Mouse (Mus musculus) forebrain, embryonic 16.5 days (tissue): ENCODE results near the gene Itga9. TPM values are rescaled to one million over a fixed set of nuclear protein-coding genes. Genes with fewer than 3 reads are reported as not detected.

Experiments
- ATAC-seq: fragments of 200-750 bp; cut with Nextera tagmentation; 2 replicates; pipeline ENCODE4 v1.8.0; 2017; ENCODE audit warnings: mild to moderate bottlenecking, moderate library complexity
- H3K27ac ChIP-seq: fragments of 300-500 bp; sonication (generic); 2 replicates; pipeline ENCODE4 v1.5.1; 2014; ENCODE audit warnings: low read length, control low read depth
- H3K27me3 ChIP-seq: fragments of 300-500 bp; sonication (generic); replicated peaks from 2 replicates; pipeline ENCODE4 v1.6.1; 2014; ENCODE audit warnings: low read length; ENCODE audit not compliant: control insufficient read depth, insufficient read depth
- H3K36me3 ChIP-seq: fragments of 300-500 bp; sonication (generic); 2 replicates; pipeline ENCODE4 v1.6.1; 2014; ENCODE audit not compliant: control insufficient read depth, insufficient read depth
- H3K4me1 ChIP-seq: fragments of 300-500 bp; sonication (generic); replicated peaks from 2 replicates; pipeline ENCODE4 v1.6.1; 2014; ENCODE audit warnings: low read length; ENCODE audit not compliant: control insufficient read depth, insufficient read depth
- H3K4me2 ChIP-seq: fragments of 300-500 bp; sonication (generic); 2 replicates; pipeline ENCODE4 v1.6.1; 2014; ENCODE audit warnings: mild to moderate bottlenecking, low read length, control low read depth
- H3K4me3 ChIP-seq: fragments of 300-500 bp; sonication (generic); replicated peaks from 2 replicates; pipeline ENCODE4 v1.5.1; 2014; ENCODE audit warnings: mild to moderate bottlenecking, low read length, control low read depth
- H3K9ac ChIP-seq: fragments of 300-500 bp; sonication (generic); replicated peaks from 2 replicates; pipeline ENCODE4 v1.6.1; 2014; ENCODE audit warnings: low read depth, low read length, control low read depth
- H3K9me3 ChIP-seq: fragments of 300-500 bp; sonication (generic); 2 replicates; pipeline ENCODE4 v1.6.1; 2016; ENCODE audit warnings: low read length; ENCODE audit not compliant: control insufficient read depth
- WGBS: fragments of 180-500 bp; shearing (Covaris S2); extraction: QIAGEN DNeasy Blood & Tissue Kit; methylation state at CpG from one replicate; pipeline ENCODE4 v1.1.7; 2014; 5-methylcytosine and 5-hydroxymethylcytosine counted together
- polyA plus RNA-seq: library from polyadenylated mRNA; unstranded; fragments of >200 nt; fragmentation: Nextera tagmentation; extraction: Ambion mirVana; gene quantifications from 2 replicates; pipeline ENCODE4 v1.2.1, GENCODE M21; 2015

Gene Itga9
- polyA plus RNA-seq, 1 experiment from 2014 or later = 1.2 TPM

- Histone ChIP-seq H3K36me3 (no peaks in the 10 kb centered on the region), H3K4me3 (no peak overlapping the region), H3K9ac (no peak overlapping the region), H3K4me1 (no peaks in the 10 kb centered on the region), H3K27ac (no peak overlapping the region), H3K27me3 (no peaks in the 10 kb centered on the region), H3K9me3 (no peaks in the 10 kb centered on the region), H3K4me2 (no peak overlapping the region)
- 72% methylated on average over 6 of the region's 6 CpGs for WGBS
- ATAC-seq = no peak
Observed at GRCm38 (mm10) chr9:118731650-118732049, 125.2 kb downstream of the Itga9 start.

GRCm38 (mm10) chr9:118733601-118734000, 127.1 kb downstream of the Itga9 start:
- Histone ChIP-seq H3K4me3 (no peak overlapping the region), H3K9me3 (no peaks in the 10 kb centered on the region), H3K36me3 (no peaks in the 10 kb centered on the region), H3K4me2 (no peak overlapping the region), H3K9ac (no peak overlapping the region), H3K27me3 (no peaks in the 10 kb centered on the region), H3K4me1 (no peaks in the 10 kb centered on the region), H3K27ac (no peak overlapping the region)
- ATAC-seq = no peak
- WGBS = 84% methylated on average over 3 of the region's 3 CpGs

- no peaks in the 10 kb centered on the region for H3K9me3 ChIP-seq
- no peak overlapping the region for H3K27ac ChIP-seq
- no peak overlapping the region for H3K4me3 ChIP-seq
- H3K9ac ChIP-seq = no peak overlapping the region
- no peaks in the 10 kb centered on the region for H3K27me3 ChIP-seq
- no peak for ATAC-seq
- no peaks in the 10 kb centered on the region for H3K36me3 ChIP-seq
- H3K4me2 ChIP-seq = no peak overlapping the region
- 90% methylated on average over 2 of the region's 2 CpGs for WGBS
- H3K4me1 ChIP-seq = no peaks in the 10 kb centered on the region
Observed at GRCm38 (mm10) chr9:118737124-118737523, 130.6 kb downstream of the Itga9 start.

GRCm38 (mm10) chr9:118737601-118738137, 131.2 kb downstream of the Itga9 start:
- H3K4me2 ChIP-seq = no peak overlapping the region
- no peaks in the 10 kb centered on the region for H3K4me1 ChIP-seq
- no peak overlapping the region for H3K27ac ChIP-seq
- ATAC-seq = no peak
- no peaks in the 10 kb centered on the region for H3K27me3 ChIP-seq
- H3K9ac ChIP-seq = no peak overlapping the region
- H3K36me3 ChIP-seq = no peaks in the 10 kb centered on the region
- no peaks in the 10 kb centered on the region for H3K9me3 ChIP-seq
- H3K4me3 ChIP-seq = no peak overlapping the region
- WGBS = 52% methylated on average over 9 of the region's 9 CpGs

GRCm38 (mm10) chr9:118738311-118738710, 131.8 kb downstream of the Itga9 start:
- WGBS = 72% methylated on average over 5 of the region's 5 CpGs
- no peak for ATAC-seq
- no peaks in the 10 kb centered on the region for H3K4me1 ChIP-seq

GRCm38 (mm10) chr9:118739071-118739470, 132.6 kb downstream of the Itga9 start:
- Histone ChIP-seq H3K27ac (no peak overlapping the region), H3K4me1 (no peaks in the 10 kb centered on the region), H3K4me3 (no peak overlapping the region), H3K4me2 (no peak overlapping the region), H3K9me3 (no peaks in the 10 kb centered on the region), H3K36me3 (no peaks in the 10 kb centered on the region), H3K9ac (no peak overlapping the region), H3K27me3 (no peaks in the 10 kb centered on the region)
- no peak for ATAC-seq
- WGBS = 95% methylated on average over 3 of the region's 3 CpGs

More at GRCm38 (mm10) chr9:118738311-118738710, 131.8 kb downstream of the Itga9 start:
- no peak overlapping the region for H3K9ac ChIP-seq
- H3K4me3 ChIP-seq = no peak overlapping the region
- no peak overlapping the region for H3K4me2 ChIP-seq
- no peaks in the 10 kb centered on the region for H3K9me3 ChIP-seq
- H3K36me3 ChIP-seq = no peaks in the 10 kb centered on the region
- no peaks in the 10 kb centered on the region for H3K27me3 ChIP-seq
- H3K27ac ChIP-seq = no peak overlapping the region

GRCm38 (mm10) chr9:118739659-118740058, 133.2 kb downstream of the Itga9 start:
- no peaks in the 10 kb centered on the region for H3K4me1 ChIP-seq
- no peak overlapping the region for H3K9ac ChIP-seq
- no peak overlapping the region for H3K27ac ChIP-seq
- no peaks in the 10 kb centered on the region for H3K9me3 ChIP-seq
- 89% methylated on average over 3 of the region's 3 CpGs for WGBS
- no peak for ATAC-seq
- H3K27me3 ChIP-seq = no peaks in the 10 kb centered on the region
- H3K4me3 ChIP-seq = no peak overlapping the region
- no peaks in the 10 kb centered on the region for H3K36me3 ChIP-seq
- no peak overlapping the region for H3K4me2 ChIP-seq

- Histone ChIP-seq H3K9ac (no peak overlapping the region), H3K36me3 (no peaks in the 10 kb centered on the region), H3K4me2 (no peak overlapping the region), H3K4me1 (no peaks in the 10 kb centered on the region), H3K27me3 (no peaks in the 10 kb centered on the region), H3K4me3 (no peak overlapping the region), H3K27ac (no peak overlapping the region), H3K9me3 (no peaks in the 10 kb centered on the region)
- WGBS = 85% methylated on average over 9 of the region's 9 CpGs
- ATAC-seq = no peak
Observed at GRCm38 (mm10) chr9:118741268-118741667, 134.8 kb downstream of the Itga9 start.

- no peak overlapping the region for H3K4me2 ChIP-seq
- no peak for ATAC-seq
- 57% methylated on average over 8 of the region's 8 CpGs for WGBS
Observed at GRCm38 (mm10) chr9:118749335-118749949, 143.0 kb downstream of the Itga9 start.

GRCm38 (mm10) chr9:118750828-118751227, 144.3 kb downstream of the Itga9 start:
- no peak overlapping the region for H3K9ac ChIP-seq
- H3K27ac ChIP-seq = no peak overlapping the region
- H3K4me1 ChIP-seq = no peaks in the 10 kb centered on the region
- no peak for ATAC-seq
- 79% methylated on average over 7 of the region's 7 CpGs for WGBS
- H3K9me3 ChIP-seq = no peaks in the 10 kb centered on the region
- H3K4me2 ChIP-seq = no peak overlapping the region
- H3K4me3 ChIP-seq = no peak overlapping the region
- no peaks in the 10 kb centered on the region for H3K27me3 ChIP-seq
- H3K36me3 ChIP-seq = no peaks in the 10 kb centered on the region

More at GRCm38 (mm10) chr9:118749335-118749949, 143.0 kb downstream of the Itga9 start:
- Histone ChIP-seq H3K9me3 (no peaks in the 10 kb centered on the region), H3K27ac (no peak overlapping the region), H3K4me3 (no peak overlapping the region), H3K27me3 (no peaks in the 10 kb centered on the region), H3K36me3 (no peaks in the 10 kb centered on the region), H3K9ac (no peak overlapping the region), H3K4me1 (no peaks in the 10 kb centered on the region)
